Mouse (Mus musculus): ENCODE results near the gene Ltbr.

Ltbr gene

GRCm38 (mm10) chr6:125344084-125344483 lies 30.4 kb upstream of the Ltbr start:
- DNase-seq, result no peak

DNA sequence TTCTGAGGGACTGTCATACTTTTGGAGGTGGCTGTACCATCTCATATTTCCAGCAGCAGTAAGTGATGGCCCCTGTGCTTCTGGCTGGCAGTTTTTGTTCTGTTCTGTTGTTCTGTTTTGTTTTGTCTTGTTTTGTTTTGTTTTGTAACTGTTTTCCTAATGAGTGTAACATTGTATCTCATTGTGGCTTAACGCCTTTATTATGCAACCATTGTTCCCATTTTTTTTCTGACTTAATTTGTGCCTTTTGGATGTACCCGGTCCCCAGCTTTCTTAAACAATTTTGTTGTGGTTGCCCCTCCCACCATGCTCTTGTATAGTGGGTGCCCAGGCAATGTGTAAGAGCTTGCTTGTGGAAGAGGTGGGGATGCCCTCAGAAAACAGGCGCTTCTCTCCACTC lies 28.5 kb upstream of the Ltbr start:
- no peak for DNase-seq

DNA sequence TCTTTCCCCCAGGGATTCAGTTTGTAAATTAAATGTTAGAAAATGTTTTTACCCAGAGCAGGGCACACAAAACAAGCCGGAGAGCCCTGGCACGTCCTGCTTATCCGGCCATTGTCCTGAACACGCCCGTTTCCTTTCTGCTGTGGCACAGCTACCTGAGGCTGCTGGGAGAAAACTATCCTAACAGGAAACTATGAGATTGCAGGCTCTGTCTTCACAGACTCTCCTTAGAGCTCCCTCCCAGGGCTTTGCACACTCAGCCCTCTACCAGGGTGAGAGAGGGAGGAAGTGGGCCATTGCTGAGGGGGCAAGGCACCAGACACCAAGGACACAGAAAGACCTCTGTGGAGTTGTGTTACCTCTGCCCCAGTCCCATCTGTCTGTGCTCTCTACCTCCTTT lies 26.6 kb upstream of the Ltbr start:
- no peak for DNase-seq

GRCm38 (mm10) chr6:125338791-125339660 lies 25.3 kb upstream of the Ltbr start:
- DNase-seq, result peak; percentile 35

- DNase-seq, result no peak
Observed at GRCm38 (mm10) chr6:125334356-125334755, 20.7 kb upstream of the Ltbr start.

DNA sequence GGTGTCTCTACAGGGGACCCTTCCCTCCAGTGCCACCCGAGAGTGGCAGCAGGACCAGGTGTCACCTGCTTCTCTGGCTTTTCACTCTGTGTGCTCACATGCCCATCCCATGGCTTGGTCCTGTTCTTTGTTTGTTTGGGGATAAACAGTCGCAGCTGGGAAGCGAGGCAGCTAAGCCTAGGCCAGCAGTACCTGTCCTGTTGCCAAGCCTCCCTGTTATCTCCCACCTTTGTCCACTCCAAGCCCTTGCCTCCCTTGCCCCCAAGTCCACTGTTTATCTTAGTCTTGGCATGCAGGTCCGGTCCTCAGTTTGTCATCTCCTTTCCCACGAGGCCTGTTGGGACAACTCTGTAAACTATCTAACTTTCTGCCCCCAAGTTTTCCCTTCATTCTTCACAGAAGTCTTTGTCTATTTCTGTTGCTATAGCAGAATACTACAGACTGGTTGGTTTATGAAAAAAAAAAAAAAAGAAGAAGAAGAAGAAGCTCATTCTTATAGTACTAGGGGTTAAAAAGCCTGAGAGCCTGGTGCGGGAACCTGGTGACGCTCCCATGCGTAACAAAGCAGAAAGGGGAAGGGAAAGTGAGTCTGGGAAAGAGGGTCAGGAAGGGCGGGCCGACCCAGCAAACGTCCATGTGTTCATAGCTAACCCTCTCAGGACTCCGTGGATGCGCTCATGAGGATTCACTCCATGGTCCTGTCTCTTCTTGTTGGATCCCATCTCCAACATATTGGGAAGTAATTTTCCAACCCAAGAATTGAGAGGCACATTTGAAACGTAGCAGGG lies 19.6 kb upstream of the Ltbr start:
- DNase-seq, result no peak

DNA sequence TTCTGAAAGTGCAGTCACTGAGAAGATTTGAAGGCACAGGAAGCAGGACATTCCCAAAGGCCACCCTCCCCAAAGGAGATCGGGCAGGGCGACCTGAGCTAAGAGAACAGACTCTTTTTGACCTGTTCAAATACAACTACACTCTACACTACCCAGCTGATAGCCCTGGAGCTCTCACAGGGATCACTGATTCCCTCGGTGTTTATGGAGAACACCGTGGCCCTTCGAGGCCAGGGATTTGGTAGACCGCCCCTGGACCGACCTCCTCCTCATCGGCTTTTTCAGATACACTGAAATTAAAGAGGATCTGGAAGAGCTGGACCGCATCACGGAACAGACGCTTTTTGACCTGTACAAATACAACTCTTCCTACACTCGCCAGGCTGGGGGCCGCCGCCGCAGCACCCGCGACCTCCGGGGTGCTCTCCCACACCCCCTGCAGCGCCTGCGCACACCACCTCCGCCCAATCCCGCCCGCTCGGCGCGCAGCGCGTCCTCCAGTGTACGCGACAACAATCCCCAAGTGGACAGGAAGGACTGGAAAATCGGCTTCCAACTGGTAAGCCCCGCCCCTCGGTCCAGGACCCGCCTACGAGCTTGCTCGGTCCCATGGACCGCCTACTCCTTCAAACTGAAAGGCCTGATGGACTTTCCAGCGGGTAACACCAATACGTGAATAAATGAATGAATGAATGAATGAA lies 17.1 kb upstream of the Ltbr start:
- DNase-seq, result peak; percentile 79

DNA sequence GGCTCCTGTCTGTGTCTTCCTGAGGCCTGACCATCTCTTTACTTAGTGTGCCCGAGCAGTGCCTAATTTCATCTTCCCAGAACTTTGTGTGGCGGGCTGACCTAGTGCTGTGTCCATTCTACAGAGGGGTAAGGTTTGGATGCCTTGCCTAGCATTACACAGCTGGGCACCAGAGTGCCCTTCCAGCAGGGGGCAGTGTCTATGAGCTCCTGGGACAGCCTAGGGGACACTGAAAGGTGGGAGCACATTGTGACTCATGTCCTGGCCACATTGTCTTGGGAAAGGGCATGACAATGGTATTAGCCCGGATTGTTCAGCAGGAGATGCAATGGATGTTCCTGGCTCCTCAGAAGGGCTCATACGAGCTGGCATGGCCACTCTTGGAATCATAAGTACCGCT lies 14.6 kb upstream of the Ltbr start:
- DNase-seq, result peak; percentile 79

DNA sequence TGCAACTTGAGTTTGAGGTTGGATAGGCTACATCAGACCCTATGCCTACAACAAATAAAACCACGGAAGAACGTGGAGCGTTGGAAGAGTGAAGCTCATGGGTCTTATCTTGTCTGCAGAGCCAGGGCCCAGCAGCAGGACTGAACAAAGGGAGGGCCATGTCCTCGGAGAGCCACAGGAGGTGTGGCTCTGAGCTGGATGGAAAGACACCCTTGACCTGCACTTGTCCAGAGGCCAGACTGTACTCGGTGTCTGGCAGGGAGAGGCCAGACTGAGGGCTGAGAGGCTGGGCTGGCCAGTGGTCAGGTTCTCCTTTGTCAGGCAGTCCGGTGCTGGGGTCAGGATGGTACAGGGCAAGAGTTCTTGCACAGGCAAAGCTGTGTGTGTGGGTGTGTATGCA lies 11.7 kb upstream of the Ltbr start:
- no peak for DNase-seq

GRCm38 (mm10) chr6:125323547-125323946 lies 9.9 kb upstream of the Ltbr start:
- DNase-seq, result no peak

DNA sequence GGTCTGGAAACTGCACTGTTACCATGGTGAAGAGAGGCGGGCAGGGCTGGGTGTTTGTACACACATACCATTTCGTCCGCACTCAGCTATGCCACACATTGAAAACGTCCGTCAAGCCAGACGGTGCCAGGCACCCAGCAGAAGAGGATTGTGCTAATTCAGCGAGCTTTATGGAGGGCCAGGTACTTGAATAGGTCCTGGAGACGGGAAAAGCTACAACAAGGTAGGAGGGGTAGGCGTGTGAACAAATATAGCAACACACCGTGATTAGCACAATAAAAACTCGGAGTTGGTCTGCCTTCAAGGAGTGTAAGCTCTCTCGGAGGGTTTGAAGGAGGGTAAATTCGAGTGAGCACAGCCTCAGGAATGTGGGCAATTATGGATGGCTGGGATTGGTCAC lies 9.1 kb upstream of the Ltbr start:
- DNase-seq, result no peak

GRCm38 (mm10) chr6:125321114-125321855 lies 7.6 kb upstream of the Ltbr start:
- peak; percentile 14 for DNase-seq

GRCm38 (mm10) chr6:125320323-125320722 lies 6.6 kb upstream of the Ltbr start, which contains the start of gene Scnn1a:
Gene Scnn1a (plus strand): TSS chr6:125320659.
- no peak for DNase-seq

GRCm38 (mm10) chr6:125319919-125320296 lies 6.2 kb upstream of the Ltbr start:
- no peak for DNase-seq

GRCm38 (mm10) chr6:125318981-125319918 lies 5.6 kb upstream of the Ltbr start:
- DNase-seq, result no peak

- no peak for DNase-seq
Observed at GRCm38 (mm10) chr6:125317077-125317476, 3.4 kb upstream of the Ltbr start.

DNA sequence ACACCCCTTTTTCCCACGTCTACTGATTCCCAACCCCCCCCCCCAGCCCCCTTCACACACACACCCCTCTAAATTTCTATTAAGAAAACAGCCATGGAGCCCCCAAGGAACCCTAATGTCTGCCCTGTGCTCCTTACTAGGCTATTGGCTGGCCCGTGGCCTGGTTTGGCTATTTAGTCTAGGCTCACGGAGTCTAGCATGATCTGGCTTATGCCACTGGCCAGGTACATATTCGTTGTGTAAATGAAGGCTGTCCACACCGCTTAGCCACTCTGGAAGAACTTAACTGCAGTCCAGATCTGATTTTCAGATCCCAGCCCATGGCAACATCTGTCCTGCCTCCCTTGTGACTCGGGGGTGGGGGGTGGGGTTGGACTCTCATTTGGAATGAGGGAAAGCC lies 1.1 kb upstream of the Ltbr start:
- DNase-seq, result no peak

DNA sequence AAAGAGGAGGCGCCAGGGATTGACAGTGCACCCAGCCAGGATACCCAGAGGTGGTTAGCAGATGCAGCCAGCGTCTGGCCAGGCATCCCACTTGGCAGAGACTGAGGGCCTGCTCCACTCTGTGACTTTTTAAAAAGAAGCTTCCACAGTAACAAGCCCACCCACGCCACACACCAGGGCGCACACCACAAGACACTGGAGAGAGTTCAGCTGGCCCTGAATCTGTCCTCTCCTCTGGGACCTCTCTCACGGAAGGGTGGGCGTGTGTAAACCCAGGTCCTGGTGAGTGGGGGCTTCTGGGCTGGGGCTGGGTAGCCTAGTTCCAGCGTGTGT lies 512 bp upstream of the Ltbr start:
- no peak for DNase-seq

- DNase-seq, result no peak
Observed at GRCm38 (mm10) chr6:125312581-125313355, 917 bp downstream of the Ltbr start.

DNA sequence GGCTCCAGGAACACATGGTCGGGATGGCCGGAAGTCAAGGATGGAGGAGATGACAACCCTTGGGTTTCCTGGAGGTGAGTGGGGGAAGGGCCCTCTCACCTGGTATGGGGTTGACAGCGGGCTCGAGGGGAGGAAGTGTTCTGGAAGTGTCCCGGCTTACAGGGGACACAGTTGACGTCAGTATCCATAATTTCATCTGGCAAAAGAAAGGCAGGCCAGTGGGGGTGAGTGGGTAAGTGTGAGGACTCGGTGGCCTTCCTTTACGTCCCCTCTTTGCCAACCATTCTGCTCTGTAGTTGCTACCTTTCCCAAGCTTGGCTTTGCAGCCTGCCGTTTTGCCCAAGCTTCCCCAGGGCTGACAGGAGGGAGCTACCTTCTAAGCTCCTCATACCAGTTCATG lies 1.5 kb downstream of the Ltbr start:
- no peak for DNase-seq

DNA sequence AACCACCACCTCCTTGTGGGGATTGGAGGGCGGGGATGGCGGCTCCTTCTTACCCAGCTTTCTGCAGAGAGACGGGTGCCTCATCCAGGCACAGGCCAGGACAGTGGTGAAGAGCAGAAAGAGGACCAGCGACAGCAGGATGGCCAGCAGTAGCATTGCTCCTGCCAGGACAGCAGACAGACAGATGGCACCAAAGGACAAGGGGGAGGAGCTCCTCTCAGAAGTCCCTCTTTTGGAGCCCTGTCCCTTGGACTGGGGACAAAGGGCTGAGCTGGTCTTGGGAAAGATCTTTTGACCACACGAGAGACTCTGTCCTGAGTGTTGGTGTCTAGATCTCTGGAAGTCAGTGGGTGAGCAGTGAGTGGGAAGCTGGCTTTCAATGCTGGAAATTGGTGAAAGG lies 4.3 kb downstream of the Ltbr start:
- DNase-seq, result no peak
